Comparison of ENCODE assay signal across 13 mouse cellular contexts in the genomic region with DNA sequence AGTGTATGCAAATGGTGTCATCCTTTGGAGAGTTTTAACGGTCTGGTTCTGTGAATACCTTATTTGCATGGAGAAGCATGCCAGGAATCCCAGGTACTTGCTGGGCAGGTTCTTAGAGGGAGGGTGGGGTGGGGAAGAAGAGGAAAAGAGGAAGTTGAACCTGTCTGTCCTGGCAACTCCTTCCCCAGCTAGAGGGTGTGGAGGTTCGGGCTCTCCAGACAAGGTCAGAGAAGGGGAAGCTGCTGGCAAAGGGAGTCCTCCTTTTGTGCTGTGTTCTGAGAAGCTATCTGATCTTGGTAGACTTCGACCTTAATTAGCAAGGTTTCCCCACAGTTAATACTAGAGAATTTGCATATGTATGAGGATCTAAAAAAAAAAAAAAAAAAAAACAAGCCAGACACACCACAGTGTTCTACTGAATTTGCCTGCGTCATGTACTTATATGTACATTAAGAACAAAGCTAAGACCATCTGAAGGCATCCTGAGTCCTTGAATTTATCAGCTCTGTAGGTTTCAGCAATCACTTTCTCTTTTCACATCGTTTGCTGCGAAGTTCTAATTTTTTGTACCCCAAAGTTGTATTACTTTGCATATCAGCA.
DNase-seq lines count a peak whose midpoint lies in the region; ATAC-seq lines count a peak whose summit lies in the region.
"Had no signal": no experiment of that assay in that cellular context is flagged by ENCODE, and none has a peak within 500 bp of the region (broad histone marks: within the 10 kb centered on the region; RNA-seq: fewer than 3 reads in every experiment).

No protein-coding gene starts in this region.

- WGBS in kidney, embryonic 16.5 days, result 66% methylated on average over 6 of the region's 6 CpGs
- WGBS in neural tube, embryonic 13.5 days, result 65% methylated on average over 6 of the region's 6 CpGs

- no peaks in the 10 kb centered on the region for H3K27me3 ChIP-seq in kidney, embryonic 16.5 days (ENCODE audit: insufficient read depth, low read length)
- no peaks in the 10 kb centered on the region for H3K27me3 ChIP-seq in neural tube, embryonic 13.5 days
- H3K27me3 ChIP-seq: embryonic facial prominence, embryonic 12.5 days; heart, embryonic 13.5 days had no signal

- H3K36me3 ChIP-seq in kidney, embryonic 16.5 days (ENCODE audit: insufficient read depth, low read length), result no peaks in the 10 kb centered on the region
- H3K36me3 ChIP-seq in neural tube, embryonic 13.5 days, result no peaks in the 10 kb centered on the region
- H3K36me3 ChIP-seq: embryonic facial prominence, embryonic 12.5 days; forebrain, embryonic 10.5 days; heart, embryonic 13.5 days; hindbrain, embryonic 10.5 days had no signal

- H3K9me3 ChIP-seq in kidney, embryonic 16.5 days (ENCODE audit: low read length), result no peaks in the 10 kb centered on the region
- H3K9me3 ChIP-seq in neural tube, embryonic 13.5 days, result no peaks in the 10 kb centered on the region
- H3K9me3 ChIP-seq: embryonic facial prominence, embryonic 12.5 days; forebrain, embryonic 10.5 days; heart, embryonic 13.5 days; hindbrain, embryonic 10.5 days had no signal

- H3K9ac ChIP-seq in kidney, embryonic 16.5 days (replicated peaks; ENCODE audit: low read length), result no peak overlapping the region
- H3K9ac ChIP-seq in neural tube, embryonic 13.5 days, result no peak overlapping the region
- H3K9ac ChIP-seq: embryonic facial prominence, embryonic 12.5 days; heart, embryonic 13.5 days; liver, embryonic 14.5 days had no signal

- H3K27ac ChIP-seq in kidney, embryonic 16.5 days (ENCODE audit: low read length), result no peak overlapping the region
- peak overlapping the region; percentile 28; the same call in 1 of the 2 replicates for H3K27ac ChIP-seq in neural tube, embryonic 13.5 days (replicated peaks)
- H3K27ac ChIP-seq: embryonic facial prominence, embryonic 12.5 days; heart, embryonic 13.5 days; hindbrain, embryonic 10.5 days; liver, embryonic 14.5 days had no signal

- H3K4me2 ChIP-seq in kidney, embryonic 16.5 days (replicated peaks; ENCODE audit: low read depth, low read length), result no peak overlapping the region
- H3K4me2 ChIP-seq in neural tube, embryonic 13.5 days, result no peak overlapping the region
- H3K4me2 ChIP-seq: embryonic facial prominence, embryonic 12.5 days; heart, embryonic 13.5 days had no signal

- ATAC-seq in kidney, embryonic 16.5 days (ENCODE audit: low FRiP score, low TSS enrichment), result no peak
- ATAC-seq in neural tube, embryonic 13.5 days (ENCODE audit: low read depth), result no peak
- peak; percentile 62; the same call in 1 of the 2 replicates for ATAC-seq in common myeloid progenitor, adult 5-6 weeks (replicated peaks; ENCODE audit: low read depth, poor library complexity, severe bottlenecking)
- ATAC-seq in erythroblast, adult 5-6 weeks (replicated peaks; ENCODE audit: low FRiP score, poor library complexity, severe bottlenecking), result no peak

- peak; percentile 14 for DNase-seq in kidney, adult 18-20 months
- no peak for DNase-seq in neural tube, embryonic 10.5 days (ENCODE audit: extremely low spot score, low spot score)
- DNase-seq in embryo, embryonic 11 days, result no peak
- DNase-seq in frontal cortex, postnatal 10 days (ENCODE audit: low spot score in 2 of 2), result no peak

- H3K4me1 ChIP-seq in kidney, embryonic 16.5 days (ENCODE audit: insufficient read depth, low read length), result no peaks in the 10 kb centered on the region
- peaks cover 8% of the 10 kb centered on the region; the same call in 1 of the 2 replicates for H3K4me1 ChIP-seq in neural tube, embryonic 13.5 days (replicated peaks)
- H3K4me1 ChIP-seq: embryonic facial prominence, embryonic 12.5 days had no signal

- H3K4me3 ChIP-seq in kidney, embryonic 16.5 days (ENCODE audit: low read length), result no peak overlapping the region
- H3K4me3 ChIP-seq in neural tube, embryonic 13.5 days, result no peak overlapping the region
- H3K4me3 ChIP-seq: embryonic facial prominence, embryonic 12.5 days; forebrain, embryonic 10.5 days; heart, embryonic 13.5 days; hindbrain, embryonic 10.5 days had no signal
